Mouse (Mus musculus) CH12F3 (cell line): ENCODE measurements around the gene Mettl8.

Experiments used
- in situ Hi-C: fragments of 300-500 bp; cut with MboI; formaldehyde crosslinking; loops from 2 replicates; pipeline ENCODE4 v1.14.3; 2020; ENCODE audit warnings: low sequenced_read_pairs

Mettl8 gene

GRCm38 (mm10) chr2:70990196-70990595, 65.2 kb downstream of the Mettl8 start:
- in situ Hi-C loops, result no loop called here

- in situ Hi-C loops, result no loop called here
Measured at GRCm38 (mm10) chr2:70989201-70990191, 65.9 kb downstream of the Mettl8 start.

GRCm38 (mm10) chr2:70978271-70978670, 77.1 kb downstream of the Mettl8 start:
- in situ Hi-C loops, result no loop called here

GRCm38 (mm10) chr2:70974769-70975168, 80.6 kb downstream of the Mettl8 start:
- in situ Hi-C loops, result no loop called here

GRCm38 (mm10) chr2:70972795-70973518, 82.4 kb downstream of the Mettl8 start:
- in situ Hi-C loops, result no loop called here

GRCm38 (mm10) chr2:70970158-70970741, 85.1 kb downstream of the Mettl8 start:
- in situ Hi-C loops, result no loop called here

GRCm38 (mm10) chr2:70968305-70968704, 87.1 kb downstream of the Mettl8 start:
- in situ Hi-C loops, result no loop called here

- in situ Hi-C loops, result no loop called here
Measured at GRCm38 (mm10) chr2:70967216-70967615, 88.2 kb downstream of the Mettl8 start.

- in situ Hi-C loops, result no loop called here
Measured at GRCm38 (mm10) chr2:70964809-70965208, 90.6 kb downstream of the Mettl8 start.

- in situ Hi-C loops, result no loop called here
Measured at GRCm38 (mm10) chr2:70962921-70963320, 92.5 kb downstream of the Mettl8 start.

GRCm38 (mm10) chr2:70961086-70961941, 94.1 kb downstream of the Mettl8 start:
- in situ Hi-C loops, result no loop called here

- in situ Hi-C loops, result no loop called here
Measured at GRCm38 (mm10) chr2:70960090-70960489, 95.3 kb downstream of the Mettl8 start.

GRCm38 (mm10) chr2:70959337-70959736, 96.0 kb downstream of the Mettl8 start:
- in situ Hi-C loops, result no loop called here

GRCm38 (mm10) chr2:70958536-70958935, 96.8 kb downstream of the Mettl8 start:
- in situ Hi-C loops, result no loop called here

GRCm38 (mm10) chr2:70953616-70954015, 101.8 kb downstream of the Mettl8 start:
- in situ Hi-C loops, result no loop called here

GRCm38 (mm10) chr2:70951944-70952343, 103.4 kb downstream of the Mettl8 start:
- in situ Hi-C loops, result no loop called here

- in situ Hi-C loops, result no loop called here
Measured at GRCm38 (mm10) chr2:70944511-70945305, 110.7 kb downstream of the Mettl8 start.

GRCm38 (mm10) chr2:70940826-70941225, 114.6 kb downstream of the Mettl8 start:
- in situ Hi-C loops, result no loop called here

GRCm38 (mm10) chr2:70938844-70939494, 116.4 kb downstream of the Mettl8 start:
- in situ Hi-C loops, result no loop called here
